Mouse (Mus musculus) heart, adult 9 months (tissue): ENCODE data around the gene Paqr6.
A peak's percentile ranks its signal among the peaks of the same experiment; 100 is the strongest.

Experiments used
- DNase-seq, 2 experiments: peaks; one replicate each; pipeline ENCODE4 v3.0.0; 2022; ENCODE audit warnings: low spot score in 2 of 2

Paqr6 gene

GRCm38 (mm10) chr3:88409741-88410644 lies 45.6 kb downstream of the Paqr6 start, which contains the start of gene Pmf1:
Gene Pmf1, minus strand, starts transcription at chr3:88410331.
- DNase-seq = peak; percentile 95 to 96

GRCm38 (mm10) chr3:88410645-88411031 lies 46.3 kb downstream of the Paqr6 start:
- DNase-seq = peak in 1 of 2 experiments; percentile 29

GRCm38 (mm10) chr3:88411681-88412080 lies 47.3 kb downstream of the Paqr6 start:
- peak in 1 of 2 experiments; percentile 31 for DNase-seq

GRCm38 (mm10) chr3:88412636-88413035 lies 48.3 kb downstream of the Paqr6 start:
- no peak for DNase-seq

GRCm38 (mm10) chr3:88415668-88416067 lies 51.3 kb downstream of the Paqr6 start:
- DNase-seq = no peak

- DNase-seq = no peak
Observed at GRCm38 (mm10) chr3:88418016-88418415, 53.6 kb downstream of the Paqr6 start.
